Mouse (Mus musculus): ENCODE measurements around the gene Tulp4.

DNA sequence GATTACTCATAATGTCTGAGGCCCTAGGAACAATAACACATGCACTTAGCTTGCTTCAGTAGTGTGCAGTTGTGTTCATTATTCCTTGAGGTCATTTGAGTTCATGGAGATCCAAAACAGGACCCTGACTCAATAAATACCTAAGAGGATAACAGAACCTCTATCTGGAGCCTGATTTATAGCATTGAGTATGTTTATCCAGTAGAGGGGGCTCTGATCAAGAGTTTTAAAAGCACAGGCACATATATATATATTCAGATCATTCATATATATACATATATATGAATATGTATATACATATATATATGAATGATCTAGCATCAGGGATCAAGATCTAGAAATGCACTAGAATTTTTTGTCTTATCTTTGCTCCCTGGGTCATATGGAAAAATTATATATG is 10.7 kb upstream of the Tulp4 start:
- TF ChIP-seq CTCF (IDR thresholded peaks at IDR 0.05; ENCODE audit: low read depth) (no peak), EP300 (IDR thresholded peaks at IDR 0.05; ENCODE audit: low read depth) (no peak)

Data from liver, postnatal 0 days (tissue).